Mouse (Mus musculus): ENCODE results near the gene Trim27. TPM values are rescaled to one million over a fixed set of nuclear protein-coding genes. Genes with fewer than 3 reads are reported as not detected.

The Trim27 gene
- total and polyA plus RNA-seq, 3 experiments, result 134 to 198 (median 146) TPM

GRCm38 (mm10) chr13:21199046-21200028 is 20.1 kb downstream of the Trim27 start:
- H3K36me3 ChIP-seq (replicated peaks in 1 of 2; ENCODE audit: control insufficient read depth in 1 of 2, insufficient read depth in 1 of 2, low read length in 1 of 2), result peaks cover 0 to 14% of the 10 kb centered on the region in 2 experiments
- H3K9me3 ChIP-seq (replicated peaks; ENCODE audit: low read length), result peaks cover 6% of the 10 kb centered on the region
- H3K9ac ChIP-seq (ENCODE audit: insufficient read depth, low read depth), result peak overlapping the region; percentile 7
- H3K4me2 ChIP-seq (ENCODE audit: insufficient read depth, low read depth, poor library complexity, severe bottlenecking), result peak overlapping the region; percentile 83
- in situ Hi-C loops (cut with MboI; ENCODE audit: low pct_ligation_motif_present, low pct_unique_long_range_greater_than_20kb, low sequenced_read_pairs), result no loop called here
- TF ChIP-seq HCFC1 (IDR thresholded peaks at IDR 0.05; ENCODE audit: low read depth, low read length), result 0 out of 2 replicates have a peak, but pooled peaks have one; percentile 40
- TF ChIP-seq MAZ (IDR thresholded peaks at IDR 0.05; ENCODE audit: low read depth, low read length), result peak; percentile 82
- TF ChIP-seq IRF4 (IDR thresholded peaks at IDR 0.05; ENCODE audit: low read depth, low read length), result no peak
- TF ChIP-seq JUND (conservative IDR thresholded peaks at IDR 0.05; ENCODE audit: low read depth, low read length), result no peak
- TF ChIP-seq MYC (IDR thresholded peaks at IDR 0.05; ENCODE audit: low read depth, low read length), result no peak
- TF ChIP-seq ELF1 (IDR thresholded peaks at IDR 0.05; ENCODE audit: low read depth, low read length), result no peak
- peak; percentile 3; the same call in 1 of the 2 replicates for TF ChIP-seq POLR2A (IDR thresholded peaks at IDR 0.05; ENCODE audit: low read depth, low read length)
- no peak for TF ChIP-seq RAD21 (IDR thresholded peaks at IDR 0.05; ENCODE audit: low read depth, low read length)
- TF ChIP-seq CTCF (conservative IDR thresholded peaks at IDR 0.05 in 1 of 2, IDR thresholded peaks at IDR 0.05 in 1 of 2; ENCODE audit: low read depth in 2 of 2, low read length in 2 of 2), result no peak
- peak; percentile 70 for TF ChIP-seq SIN3A (IDR thresholded peaks at IDR 0.05; ENCODE audit: low read length)
- no peak for TF ChIP-seq NRF1 (IDR thresholded peaks at IDR 0.05; ENCODE audit: low read depth, low read length)
- TF ChIP-seq CHD1 (IDR thresholded peaks at IDR 0.05; ENCODE audit: low read depth, low read length), result peak; percentile 92; the same call in 1 of the 2 replicates
- TF ChIP-seq TCF12 (IDR thresholded peaks at IDR 0.05; ENCODE audit: low read depth, low read length), result 0 out of 2 replicates have a peak, but pooled peaks have one; percentile 28
- TF ChIP-seq MEF2A (IDR thresholded peaks at IDR 0.05; ENCODE audit: borderline replicate concordance, low read depth, low read length), result 0 out of 2 replicates have a peak, but pooled peaks have one; percentile 10
- TF ChIP-seq ZNF384 (IDR thresholded peaks at IDR 0.05; ENCODE audit: low read depth, low read length), result peak; percentile 53; the same call in 1 of the 2 replicates
- DNase-seq (ENCODE audit: extremely low read depth), result no peak
- peaks cover 6% of the 10 kb centered on the region for H3K27me3 ChIP-seq (replicated peaks)
- dilution Hi-C loops (cut with MboI; ENCODE audit: extremely low pct_ligation_motif_present, extremely low pct_unique_long_range_greater_than_20kb, low sequenced_read_pairs), result no loop called here
- peaks cover 0 to 12% of the 10 kb centered on the region in 2 experiments; a peak in 1 of 4 replicates for H3K4me1 ChIP-seq (ENCODE audit: control insufficient read depth in 1 of 2, insufficient read depth in 2 of 2)
- no peaks in the 10 kb centered on the region for H3K79me2 ChIP-seq (replicated peaks; ENCODE audit: control insufficient read depth, extremely low read depth, insufficient read depth, poor library complexity, severe bottlenecking)
- no peak overlapping the region for H3K27ac ChIP-seq (ENCODE audit: insufficient read depth, low read depth)
- peak overlapping the region; percentile 65 to 92 (median 71) for H3K4me3 ChIP-seq (replicated peaks in 1 of 3; ENCODE audit: low read depth in 2 of 3, low read length in 2 of 3, poor library complexity in 1 of 3)

- in situ Hi-C loops (cut with MboI; ENCODE audit: low pct_ligation_motif_present, low pct_unique_long_range_greater_than_20kb, low sequenced_read_pairs), result no loop called here
- H3K9ac ChIP-seq (ENCODE audit: insufficient read depth, low read depth), result peak overlapping the region; percentile 39
- H3K27me3 ChIP-seq (replicated peaks), result peaks cover 6% of the 10 kb centered on the region
- peak overlapping the region; percentile 55; the same call in 1 of the 2 replicates for H3K4me2 ChIP-seq (ENCODE audit: insufficient read depth, low read depth, poor library complexity, severe bottlenecking)
- peak overlapping the region; percentile 71 to 92 (median 74) for H3K4me3 ChIP-seq (replicated peaks in 1 of 3; ENCODE audit: low read depth in 2 of 3, low read length in 2 of 3, poor library complexity in 1 of 3)
- dilution Hi-C loops (cut with MboI; ENCODE audit: extremely low pct_ligation_motif_present, extremely low pct_unique_long_range_greater_than_20kb, low sequenced_read_pairs), result no loop called here
- peaks cover 6% of the 10 kb centered on the region for H3K9me3 ChIP-seq (replicated peaks; ENCODE audit: low read length)
- H3K36me3 ChIP-seq (replicated peaks in 1 of 2; ENCODE audit: control insufficient read depth in 1 of 2, insufficient read depth in 1 of 2, low read length in 1 of 2), result peaks cover 0 to 5% of the 10 kb centered on the region in 2 experiments
- H3K4me1 ChIP-seq (ENCODE audit: control insufficient read depth in 1 of 2, insufficient read depth in 2 of 2), result peaks cover 0 to 12% of the 10 kb centered on the region in 2 experiments; a peak in 1 of 4 replicates
- DNase-seq (ENCODE audit: extremely low read depth), result peak; percentile 92
- H3K27ac ChIP-seq (ENCODE audit: insufficient read depth, low read depth), result peak overlapping the region; percentile 50
- H3K79me2 ChIP-seq (replicated peaks; ENCODE audit: control insufficient read depth, extremely low read depth, insufficient read depth, poor library complexity, severe bottlenecking), result no peaks in the 10 kb centered on the region
- TF ChIP-seq CTCF (conservative IDR thresholded peaks at IDR 0.05 in 1 of 2, IDR thresholded peaks at IDR 0.05 in 1 of 2; ENCODE audit: low read depth in 2 of 2, low read length in 2 of 2) (peak; percentile 69 to 85), ZKSCAN1 (IDR thresholded peaks at IDR 0.05; ENCODE audit: borderline replicate concordance, low read depth, low read length) (no peak), UBTF (IDR thresholded peaks at IDR 0.05; ENCODE audit: low read depth, low read length) (0 out of 2 replicates have a peak, but pooled peaks have one; percentile 49), EP300 (IDR thresholded peaks at IDR 0.05; ENCODE audit: low read length) (no peak; the same call in 1 of the 2 replicates), JUND (conservative IDR thresholded peaks at IDR 0.05; ENCODE audit: low read depth, low read length) (peak; percentile 13; the same call in 1 of the 2 replicates), USF2 (conservative IDR thresholded peaks at IDR 0.05; ENCODE audit: low read depth, low read length) (no peak), MXI1 (IDR thresholded peaks at IDR 0.05; ENCODE audit: low read depth, low read length) (peak; percentile 83), RCOR1 (conservative IDR thresholded peaks at IDR 0.05; ENCODE audit: low read depth, low read length) (no peak), GABPA (IDR thresholded peaks at IDR 0.05; ENCODE audit: insufficient replicate concordance, low read depth, low read length) (no peak), ETS1 (conservative IDR thresholded peaks at IDR 0.05; ENCODE audit: low read depth, low read length) (no peak), CHD2 (IDR thresholded peaks at IDR 0.05; ENCODE audit: low read length) (0 out of 2 replicates have a peak, but pooled peaks have one; percentile 19), E2F4 (IDR thresholded peaks at IDR 0.05; ENCODE audit: insufficient replicate concordance, low read depth, low read length) (0 out of 2 replicates have a peak, but pooled peaks have one; percentile 52), BHLHE40 (IDR thresholded peaks at IDR 0.05; ENCODE audit: low read depth, low read length) (peak; percentile 52), ELF1 (IDR thresholded peaks at IDR 0.05; ENCODE audit: low read depth, low read length) (peak; percentile 98)
These were observed 21.1 kb downstream of the Trim27 start for GRCm38 (mm10) chr13:21200043-21200999.

All from CH12.LX (cell line).